Mouse (Mus musculus) E14TG2a.4 (cell line): ENCODE measurements at regions not wholly inside any gene's neighbourhood (a gene's known extent, or its start where the extent isn't known, plus 50 kb on each side); places are given as distances from the start of the nearest gene placed in this dataset.

Experiments used
- H3K27me3 ChIP-seq: 2 replicates; pipeline ENCODE4 v1.6.1; 2014; ENCODE audit warnings: low read length, control low read depth; ENCODE audit not compliant: insufficient read depth
- H3K36me3 ChIP-seq: 2 replicates; pipeline ENCODE4 v1.6.1; 2014; ENCODE audit warnings: low read length, control low read depth; ENCODE audit not compliant: insufficient read depth
- H3K4me1 ChIP-seq: replicated peaks from 2 replicates; pipeline ENCODE4 v1.6.1; 2014; ENCODE audit warnings: low read depth, low read length, control low read depth
- H3K4me3 ChIP-seq: replicated peaks from 2 replicates; pipeline ENCODE4 v1.5.1; 2014; ENCODE audit warnings: mild to moderate bottlenecking, low read length
- H3K9me3 ChIP-seq: 2 replicates; pipeline ENCODE4 v1.6.1; 2014; ENCODE audit warnings: low read length, control low read depth
- CTCF ChIP-seq: conservative IDR thresholded peaks from 2 replicates; pipeline ENCODE4 v1.5.1; 2014; ENCODE audit warnings: low read length
- NANOG ChIP-seq: IDR thresholded peaks from 2 replicates; pipeline ENCODE4 v1.6.1; 2014; ENCODE audit warnings: borderline replicate concordance, low read length, mixed read lengths
- POU5F1 ChIP-seq: IDR thresholded peaks from 2 replicates; pipeline ENCODE4 v1.6.1; 2014; ENCODE audit warnings: low read length, borderline replicate concordance

- Histone ChIP-seq H3K36me3 (no peaks in the 10 kb centered on the region), H3K27me3 (peaks cover 19% of the 10 kb centered on the region), H3K4me3 (no peak overlapping the region), H3K9me3 (peaks cover 36% of the 10 kb centered on the region), H3K4me1 (no peaks in the 10 kb centered on the region)
- no peak for TF ChIP-seq POU5F1
- TF ChIP-seq CTCF, result no peak
- no peak for TF ChIP-seq NANOG
Measured at GRCm38 (mm10) chr6:127311192-127312054, 135.2 kb upstream of the Parp11 start.

GRCm38 (mm10) chr6:127317309-127317708 lies 129.3 kb upstream of the Parp11 start:
- Histone ChIP-seq H3K36me3 (no peaks in the 10 kb centered on the region), H3K4me3 (no peak overlapping the region), H3K27me3 (peaks cover 26% of the 10 kb centered on the region), H3K4me1 (no peaks in the 10 kb centered on the region), H3K9me3 (no peaks in the 10 kb centered on the region)
- TF ChIP-seq CTCF (no peak), POU5F1 (no peak), NANOG (no peak)

- TF ChIP-seq POU5F1, result no peak
- TF ChIP-seq NANOG, result no peak
- TF ChIP-seq CTCF, result no peak
Measured at GRCm38 (mm10) chr6:127318746-127319582, 127.7 kb upstream of the Parp11 start.

GRCm38 (mm10) chr6:127320600-127320999 lies 126.0 kb upstream of the Parp11 start:
- H3K36me3 ChIP-seq, result no peaks in the 10 kb centered on the region
- H3K4me3 ChIP-seq, result no peak overlapping the region
- no peaks in the 10 kb centered on the region for H3K4me1 ChIP-seq
- H3K27me3 ChIP-seq, result peaks cover 43% of the 10 kb centered on the region
- TF ChIP-seq POU5F1 (no peak), CTCF (no peak), NANOG (no peak)
- no peaks in the 10 kb centered on the region for H3K9me3 ChIP-seq

More at GRCm38 (mm10) chr6:127318746-127319582, 127.7 kb upstream of the Parp11 start:
- Histone ChIP-seq H3K9me3 (no peaks in the 10 kb centered on the region), H3K4me3 (no peak overlapping the region), H3K4me1 (no peaks in the 10 kb centered on the region), H3K36me3 (no peaks in the 10 kb centered on the region), H3K27me3 (peaks cover 35% of the 10 kb centered on the region)

GRCm38 (mm10) chr6:127321031-127321430 lies 125.6 kb upstream of the Parp11 start:
- Histone ChIP-seq H3K4me1 (no peaks in the 10 kb centered on the region), H3K27me3 (peaks cover 43% of the 10 kb centered on the region), H3K4me3 (no peak overlapping the region), H3K9me3 (no peaks in the 10 kb centered on the region), H3K36me3 (no peaks in the 10 kb centered on the region)
- TF ChIP-seq POU5F1 (no peak), NANOG (no peak), CTCF (no peak)

- Histone ChIP-seq H3K9me3 (no peaks in the 10 kb centered on the region), H3K4me3 (no peak overlapping the region), H3K27me3 (peaks cover 49% of the 10 kb centered on the region), H3K4me1 (no peaks in the 10 kb centered on the region), H3K36me3 (no peaks in the 10 kb centered on the region)
- TF ChIP-seq NANOG (no peak), CTCF (no peak), POU5F1 (no peak)
Measured at GRCm38 (mm10) chr6:127322398-127322797, 124.2 kb upstream of the Parp11 start.

- H3K36me3 ChIP-seq, result no peaks in the 10 kb centered on the region
- no peak overlapping the region for H3K4me3 ChIP-seq
- peaks cover 6% of the 10 kb centered on the region for H3K4me1 ChIP-seq
- TF ChIP-seq CTCF (peak; percentile 19), POU5F1 (no peak), NANOG (no peak)
- peaks cover 71% of the 10 kb centered on the region for H3K27me3 ChIP-seq
- no peaks in the 10 kb centered on the region for H3K9me3 ChIP-seq
Measured at GRCm38 (mm10) chr6:127324984-127325383, 121.7 kb upstream of the Parp11 start.

- peaks cover 75% of the 10 kb centered on the region for H3K27me3 ChIP-seq
- no peaks in the 10 kb centered on the region for H3K9me3 ChIP-seq
- H3K4me1 ChIP-seq, result peaks cover 9% of the 10 kb centered on the region
- no peak overlapping the region for H3K4me3 ChIP-seq
- H3K36me3 ChIP-seq, result no peaks in the 10 kb centered on the region
- TF ChIP-seq CTCF (no peak), POU5F1 (no peak), NANOG (no peak)
Measured at GRCm38 (mm10) chr6:127325596-127326332, 120.9 kb upstream of the Parp11 start.
